ENCODE assay signal across 8 mouse cellular contexts in genomic region chr2:30690925-30691856, GRCm38 (mm10).
A peak's percentile ranks its signal among the peaks of the same experiment; 100 is the strongest.
DNase-seq lines count a peak whose midpoint lies in the region; ATAC-seq and TF ChIP-seq lines count a peak whose summit lies in the region.

No protein-coding gene starts in this region.

- H3K27me3 ChIP-seq in cerebellum, adult 2 months (ENCODE audit: control insufficient read depth, insufficient read depth, low read length) = no peaks in the 10 kb centered on the region
- no peaks in the 10 kb centered on the region for H3K27me3 ChIP-seq in heart, postnatal 0 days (ENCODE audit: control insufficient read depth, insufficient read depth, low read length)
- H3K27me3 ChIP-seq in liver, embryonic 11.5 days (replicated peaks; ENCODE audit: control insufficient read depth, insufficient read depth, low read length) = peaks cover 22% of the 10 kb centered on the region
- no peaks in the 10 kb centered on the region for H3K27me3 ChIP-seq in small intestine, adult 2 months (ENCODE audit: control insufficient read depth, insufficient read depth, low read length)

- no peaks in the 10 kb centered on the region for H3K36me3 ChIP-seq in heart, postnatal 0 days (replicated peaks; ENCODE audit: control insufficient read depth, insufficient read depth, low read length)
- no peaks in the 10 kb centered on the region for H3K36me3 ChIP-seq in liver, embryonic 11.5 days (ENCODE audit: control insufficient read depth, insufficient read depth, low read length)
- H3K36me3 ChIP-seq in small intestine, adult 2 months (ENCODE audit: control insufficient read depth, insufficient read depth, low read length) = no peaks in the 10 kb centered on the region

- TF ChIP-seq EP300 in heart, postnatal 0 days (IDR thresholded peaks at IDR 0.05; ENCODE audit: low read depth) = no peak

- no peak for TF ChIP-seq CTCF in cerebellum, adult 2 months (IDR thresholded peaks at IDR 0.05; ENCODE audit: borderline replicate concordance, insufficient read depth, low read depth, low read length)
- TF ChIP-seq CTCF in heart, postnatal 0 days (IDR thresholded peaks at IDR 0.05; ENCODE audit: low read depth) = no peak
- TF ChIP-seq CTCF in small intestine, adult 2 months (IDR thresholded peaks at IDR 0.05; ENCODE audit: extremely low read depth, insufficient read length, insufficient replicate concordance, low read depth, low read length) = no peak

- H3K4me1 ChIP-seq in cerebellum, adult 2 months (ENCODE audit: control insufficient read depth, insufficient read depth, low read length) = peaks cover 44% of the 10 kb centered on the region
- H3K4me1 ChIP-seq in heart, postnatal 0 days (ENCODE audit: control insufficient read depth, insufficient read depth) = peaks cover 42% of the 10 kb centered on the region
- H3K4me1 ChIP-seq in liver, embryonic 11.5 days (replicated peaks; ENCODE audit: control insufficient read depth, insufficient read depth, low read length) = peaks cover 38% of the 10 kb centered on the region
- peaks cover 18% of the 10 kb centered on the region for H3K4me1 ChIP-seq in small intestine, adult 2 months (ENCODE audit: control insufficient read depth, insufficient read depth, insufficient read length, low read length)

- ATAC-seq in heart, postnatal 0 days (ENCODE audit: insufficient read depth, low read depth) = no peak
- no peak for ATAC-seq in liver, embryonic 11.5 days (replicated peaks; ENCODE audit: low FRiP score)

- TF ChIP-seq POLR2A in cerebellum, adult 2 months (IDR thresholded peaks at IDR 0.05; ENCODE audit: borderline replicate concordance, insufficient read depth, low read length) = no peak
- TF ChIP-seq POLR2A in small intestine, adult 2 months (IDR thresholded peaks at IDR 0.05; ENCODE audit: low read depth, low read length) = no peak

- H3K4me2 ChIP-seq in heart, postnatal 0 days (ENCODE audit: low read depth, low read length) = no peak overlapping the region
- no peak overlapping the region for H3K4me2 ChIP-seq in liver, embryonic 11.5 days

- H3K4me3 ChIP-seq in cerebellum, adult 2 months (replicated peaks; ENCODE audit: insufficient read depth, low read depth, low read length) = no peak overlapping the region
- no peak overlapping the region for H3K4me3 ChIP-seq in heart, postnatal 0 days (ENCODE audit: low read depth, low read length)
- H3K4me3 ChIP-seq in liver, embryonic 11.5 days (ENCODE audit: low read depth, low read length) = no peak overlapping the region
- H3K4me3 ChIP-seq in small intestine, adult 2 months (ENCODE audit: low read depth, low read length) = no peak overlapping the region

- H3K9me3 ChIP-seq in heart, postnatal 0 days (replicated peaks; ENCODE audit: control insufficient read depth, low read length) = no peaks in the 10 kb centered on the region
- no peaks in the 10 kb centered on the region for H3K9me3 ChIP-seq in liver, embryonic 11.5 days (ENCODE audit: control insufficient read depth, low read length)

- 93% methylated on average over 17 of the region's 17 CpGs for WGBS in cerebellum, adult 2 months
- 86% methylated on average over 17 of the region's 17 CpGs for WGBS in heart, postnatal 0 days
- WGBS in liver, embryonic 11.5 days = 80% methylated on average over 17 of the region's 17 CpGs
- WGBS in small intestine, adult 2 months = 90% methylated on average over 17 of the region's 17 CpGs

- peak in 1 of 2 experiments; percentile 51 for DNase-seq in cerebellum, adult 2 months
- no peak for DNase-seq in cerebellum, adult 8-10 months
- peak; percentile 33 for DNase-seq in T-cell, adult 2 months (ENCODE audit: low spot score)
- no peak for DNase-seq in heart, postnatal 0 days (ENCODE audit: low spot score)
- no peak for DNase-seq in liver, embryonic 11.5 days (ENCODE audit: low spot score)
- no peak for DNase-seq in right cerebral cortex, adult 18-20 months
- no peak for DNase-seq in adrenal gland, adult 18-20 months (ENCODE audit: low spot score in 2 of 2)

- H3K27ac ChIP-seq in cerebellum, adult 2 months (ENCODE audit: insufficient read depth, low read length) = peak overlapping the region; percentile 61; the same call in 1 of the 2 replicates
- H3K27ac ChIP-seq in heart, postnatal 0 days (ENCODE audit: low read depth) = peak overlapping the region; percentile 75
- H3K27ac ChIP-seq in liver, embryonic 11.5 days (ENCODE audit: low read depth, low read length) = peak overlapping the region; percentile 65; the same call in 1 of the 2 replicates
- peak overlapping the region; percentile 58; the same call in 1 of the 2 replicates for H3K27ac ChIP-seq in small intestine, adult 2 months (ENCODE audit: insufficient read depth, low read depth, low read length)

- no peak overlapping the region for H3K9ac ChIP-seq in heart, postnatal 0 days (replicated peaks; ENCODE audit: low read depth, low read length)
- H3K9ac ChIP-seq in liver, embryonic 11.5 days (ENCODE audit: low read depth, low read length) = no peak overlapping the region
